Mouse (Mus musculus) embryo, embryonic 11 days (tissue): Measurements from ENCODE around the gene Cobl.

ENCODE experiments used
- DNase-seq: peaks from one replicate; pipeline ENCODE4 v3.0.0-alpha.2; 2015

The Cobl gene

DNA sequence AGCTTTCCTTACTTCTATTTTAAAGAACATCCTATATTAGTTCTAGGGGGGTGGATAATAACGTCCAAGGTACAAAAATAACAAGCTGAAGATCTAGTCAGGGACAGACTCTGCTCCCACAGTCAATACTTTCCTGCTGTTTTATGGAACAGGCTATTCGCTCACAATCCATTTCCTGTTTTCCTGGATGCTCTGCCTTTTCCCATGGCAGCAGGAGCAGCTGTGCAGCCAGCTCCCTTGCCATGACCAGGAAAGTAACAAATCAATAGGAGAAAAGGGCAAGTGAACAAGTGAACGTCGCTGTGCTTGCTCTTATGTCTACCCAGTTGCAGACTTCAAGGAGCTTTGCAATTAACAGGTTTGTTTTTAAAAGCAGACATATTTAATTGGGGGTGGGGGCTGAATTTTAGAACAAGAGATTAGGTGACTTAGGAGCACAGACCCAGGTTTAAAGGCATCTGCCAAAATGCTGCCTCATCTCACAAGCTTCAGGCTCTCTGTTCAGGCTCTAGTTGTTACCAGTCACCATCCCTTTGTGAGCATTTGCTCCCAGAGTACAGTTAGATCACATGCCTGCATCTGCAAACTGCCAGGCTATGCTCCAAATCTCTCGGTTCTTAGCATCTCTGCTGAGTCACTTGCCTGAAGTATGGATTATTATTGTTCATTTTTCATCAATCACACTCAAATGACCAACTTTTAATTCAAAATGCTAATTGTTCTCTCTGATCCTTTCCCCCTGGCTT, 164.9 kb downstream of the Cobl start:
- DNase-seq = peak; percentile 41

DNA sequence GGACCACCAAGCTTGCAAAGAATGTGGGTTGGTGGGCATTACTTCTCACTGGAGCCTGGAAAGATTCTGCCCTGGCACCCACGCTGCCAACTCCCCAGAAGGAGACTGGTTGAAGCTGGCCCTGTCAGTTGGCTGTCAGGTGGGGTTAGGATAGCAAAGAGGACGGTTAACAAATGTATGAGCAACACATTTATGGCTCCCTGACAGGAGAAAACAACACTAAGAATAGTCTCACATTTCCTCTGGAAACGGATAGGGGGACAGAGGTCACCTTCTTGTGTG, 173.2 kb downstream of the Cobl start:
- DNase-seq = no peak

DNA sequence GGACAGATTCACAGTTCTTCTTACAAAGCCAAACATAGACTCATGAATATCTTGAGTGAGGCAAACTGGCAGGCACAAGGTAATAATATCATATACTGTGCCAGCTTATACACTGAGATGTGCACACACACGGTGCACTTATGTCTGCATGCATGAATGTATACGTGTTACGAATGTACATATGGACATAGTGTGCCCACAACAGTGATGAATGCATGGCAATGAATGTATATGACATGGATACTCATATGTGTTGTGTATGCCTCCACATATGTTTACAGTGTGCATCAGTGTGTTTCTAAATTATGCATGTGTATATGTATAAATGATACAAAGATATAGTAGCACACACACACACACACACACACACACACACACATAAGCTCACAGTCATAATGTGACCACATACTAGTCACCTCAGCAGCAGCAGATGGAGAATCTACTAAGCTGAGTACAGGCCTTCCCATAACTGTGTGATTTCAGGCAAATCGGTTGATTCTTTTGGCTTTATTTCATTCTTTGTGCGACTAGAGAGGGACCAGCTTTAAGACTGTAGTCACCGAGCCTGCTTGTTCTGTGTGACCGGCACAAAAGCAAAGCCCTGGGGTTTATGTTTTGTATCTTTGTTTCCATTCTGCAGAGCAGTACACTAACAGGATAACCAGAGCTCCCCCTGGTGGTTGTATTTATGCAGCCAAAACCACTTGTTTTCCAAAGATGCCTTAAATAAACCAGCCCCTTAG, 173.7 kb downstream of the Cobl start:
- peak; percentile 90 for DNase-seq

DNA sequence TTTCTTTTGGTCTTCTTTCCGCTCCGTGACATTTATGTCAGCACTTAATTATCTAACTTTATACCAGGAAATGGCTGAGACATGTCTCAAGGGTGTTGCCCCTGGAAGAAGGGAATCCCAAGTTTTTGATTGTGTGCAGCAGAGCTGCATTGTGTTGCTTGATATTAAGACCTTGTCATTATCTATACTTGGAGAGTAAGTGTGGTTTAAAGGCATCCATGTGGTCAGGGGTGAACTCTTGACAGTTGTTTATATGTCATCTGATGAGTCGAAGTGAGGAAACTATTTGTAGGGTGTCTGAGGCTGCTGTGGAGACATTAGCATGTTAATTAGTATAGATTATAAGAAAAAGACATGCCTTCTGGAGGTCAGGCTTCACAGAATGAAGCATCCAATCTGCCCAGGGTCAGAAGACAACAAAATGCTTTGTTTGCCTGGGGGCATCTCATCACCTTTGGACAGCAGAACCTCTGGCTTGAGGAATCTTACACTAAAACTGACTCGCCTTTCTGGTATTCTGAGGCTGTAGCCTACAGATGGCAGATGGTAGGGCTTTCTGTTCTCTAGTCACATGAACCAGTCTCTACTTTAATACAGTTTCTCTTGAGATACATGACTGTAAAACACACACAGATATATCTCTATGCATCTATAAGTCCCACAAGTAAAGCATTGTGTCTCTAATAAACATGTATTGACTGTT, 179.3 kb downstream of the Cobl start:
- no peak for DNase-seq

DNA sequence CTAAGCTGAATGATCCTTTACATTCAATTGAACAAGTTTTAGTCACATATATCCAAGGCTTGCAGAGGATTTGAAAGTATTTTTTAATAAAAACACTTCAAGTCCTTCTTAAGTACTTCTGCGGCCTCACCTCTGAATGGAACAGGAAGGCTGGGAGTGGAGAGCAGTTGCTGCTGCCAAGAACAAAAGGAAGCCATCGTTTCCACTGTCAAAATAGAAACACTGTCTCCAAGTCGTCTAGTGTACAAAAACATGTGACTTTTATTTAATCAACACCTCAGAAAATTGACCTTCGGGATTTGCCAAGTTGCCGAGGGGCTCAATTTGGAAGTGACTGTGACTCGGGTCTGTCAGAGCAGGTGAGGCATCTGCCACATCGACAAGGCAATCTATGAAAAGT, 184.0 kb downstream of the Cobl start:
- DNase-seq = no peak

DNA sequence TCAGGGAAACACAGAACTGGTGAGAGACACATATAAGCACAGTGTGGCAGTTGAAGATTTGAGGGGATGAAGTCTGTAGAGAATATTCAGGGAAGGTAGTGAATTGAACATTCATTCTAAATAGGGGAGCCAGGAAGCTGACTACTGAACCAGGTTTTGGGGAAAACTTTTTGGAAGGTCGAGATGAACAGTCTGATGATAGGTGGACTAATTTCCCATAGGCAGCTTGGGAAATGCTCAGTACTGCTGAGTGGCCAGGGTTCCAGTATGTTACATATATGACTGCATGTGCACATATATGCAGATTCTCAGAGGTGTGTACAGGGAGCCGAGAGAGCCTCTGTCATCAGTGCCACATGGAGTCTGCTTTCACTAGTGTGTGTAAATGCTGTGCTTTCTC, 190.5 kb downstream of the Cobl start:
- no peak for DNase-seq

DNA sequence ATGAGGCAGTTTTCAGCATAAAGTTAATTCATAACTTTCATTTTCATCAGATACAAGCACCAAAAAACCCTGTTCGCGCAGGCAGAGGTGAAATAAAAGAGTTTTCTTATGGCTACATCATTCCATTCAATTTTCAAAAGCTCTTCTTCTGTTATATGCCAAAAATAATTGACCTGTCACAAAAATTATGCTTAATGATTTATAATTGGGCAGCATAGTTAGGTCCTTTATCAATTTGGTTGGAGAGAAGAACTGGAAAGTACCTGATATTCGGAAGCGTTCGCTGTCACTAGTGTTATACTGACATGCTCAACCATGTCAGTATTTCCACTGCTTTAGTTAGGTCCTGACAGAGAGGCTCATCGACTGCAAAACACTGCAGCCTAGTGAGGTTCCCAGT, 191.0 kb downstream of the Cobl start:
- no peak for DNase-seq

DNA sequence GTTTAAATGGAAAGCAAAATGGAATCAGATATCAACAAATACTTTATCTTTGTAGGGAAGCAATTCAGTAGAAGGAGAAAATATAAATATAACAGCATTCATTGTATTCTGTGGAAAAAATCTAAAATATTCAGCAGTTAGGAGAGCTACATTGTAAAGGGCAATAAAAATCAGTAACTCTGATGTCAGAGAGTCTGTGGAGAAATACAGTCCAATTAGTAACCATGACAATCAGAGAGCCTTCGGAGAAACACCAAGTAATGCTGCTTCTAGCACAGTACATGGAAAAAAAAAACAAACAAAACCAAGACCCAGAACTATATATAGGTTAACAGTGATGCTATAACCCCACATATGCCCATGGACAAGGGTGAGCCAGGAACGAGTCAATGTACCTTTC, 206.3 kb downstream of the Cobl start:
- no peak for DNase-seq

DNA sequence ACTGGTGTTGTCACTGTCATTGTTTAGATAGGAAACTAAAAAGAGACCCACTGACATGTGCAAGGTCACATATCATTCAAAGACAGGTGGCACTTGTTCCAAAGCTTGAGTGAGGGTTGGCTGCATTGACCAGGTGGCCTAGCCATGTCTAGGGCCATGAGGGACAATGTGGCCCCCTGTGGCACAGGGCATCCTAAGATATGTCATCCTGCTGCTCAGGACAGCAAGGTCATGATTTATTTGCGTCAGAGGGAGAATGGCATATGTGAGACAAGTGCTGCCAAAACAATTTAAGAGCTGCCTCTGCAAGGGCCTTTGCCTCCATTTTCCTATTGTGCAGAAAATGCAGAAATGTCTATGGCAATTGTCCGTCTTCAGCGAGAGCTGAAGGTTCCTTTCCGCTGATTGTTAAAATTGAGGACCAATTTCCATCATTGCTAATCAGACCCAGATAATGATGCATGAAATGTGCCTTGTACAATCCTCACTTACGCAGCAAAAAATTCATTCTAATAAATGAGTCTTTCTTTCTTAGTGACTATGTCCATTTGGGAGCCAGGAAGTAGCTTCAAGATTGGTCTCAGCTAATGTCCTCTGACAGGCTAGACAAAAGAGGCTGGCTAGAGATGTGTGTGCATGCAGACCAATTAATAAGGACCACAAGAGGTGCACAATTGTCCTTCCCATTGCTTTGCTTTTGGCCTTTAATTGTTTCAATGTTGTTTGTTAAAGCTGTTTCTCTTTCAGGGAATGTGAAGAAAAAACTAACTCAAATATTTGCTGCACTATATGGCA, 207.2 kb downstream of the Cobl start:
- no peak for DNase-seq

DNA sequence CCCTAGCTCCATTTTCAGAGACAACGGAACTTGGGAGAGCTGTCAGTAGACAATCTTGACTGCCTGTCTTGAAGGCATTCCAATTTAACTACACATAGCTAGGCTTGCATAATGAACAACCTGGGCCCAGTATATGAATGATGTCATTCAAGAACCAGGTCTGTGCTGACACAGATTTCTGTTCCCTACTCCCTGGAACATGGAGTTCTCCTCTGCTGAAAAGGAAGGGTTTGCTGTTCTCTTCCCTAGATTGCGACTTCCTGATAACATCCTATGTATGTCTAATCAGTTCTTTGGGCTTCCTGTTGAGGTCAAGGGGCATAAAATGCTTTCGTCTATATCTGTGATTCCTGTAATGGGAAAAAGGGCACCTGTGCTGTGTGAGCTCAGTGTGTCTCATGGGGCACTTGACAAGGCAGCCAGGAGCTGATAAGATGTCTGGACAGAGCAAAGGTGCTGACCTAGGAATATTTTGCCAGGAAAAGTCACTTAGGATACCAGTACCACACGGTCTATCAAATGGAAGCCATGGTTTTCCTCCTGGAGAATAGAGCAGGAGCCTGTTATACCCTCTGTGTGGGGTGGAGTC, 219.3 kb downstream of the Cobl start:
- DNase-seq = no peak

DNA sequence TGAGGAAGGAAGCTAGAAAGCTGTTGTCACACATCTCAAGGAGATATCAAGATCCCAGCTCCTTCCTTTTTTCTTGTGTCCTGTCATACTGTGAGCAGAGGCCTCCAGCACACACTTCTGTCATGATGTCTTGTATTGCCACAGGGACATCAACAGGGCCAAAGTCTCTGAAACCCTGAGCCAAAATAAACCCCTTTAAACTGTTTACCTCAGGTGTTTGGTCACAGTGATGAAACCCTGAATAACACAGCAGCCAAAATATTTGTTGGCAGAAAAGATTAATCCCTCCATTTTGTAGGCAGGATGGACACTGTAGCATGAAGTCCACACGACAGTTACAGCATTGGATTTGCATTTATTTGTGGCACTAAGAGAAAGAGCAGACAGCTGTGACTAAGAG, 228.4 kb downstream of the Cobl start:
- no peak for DNase-seq

DNA sequence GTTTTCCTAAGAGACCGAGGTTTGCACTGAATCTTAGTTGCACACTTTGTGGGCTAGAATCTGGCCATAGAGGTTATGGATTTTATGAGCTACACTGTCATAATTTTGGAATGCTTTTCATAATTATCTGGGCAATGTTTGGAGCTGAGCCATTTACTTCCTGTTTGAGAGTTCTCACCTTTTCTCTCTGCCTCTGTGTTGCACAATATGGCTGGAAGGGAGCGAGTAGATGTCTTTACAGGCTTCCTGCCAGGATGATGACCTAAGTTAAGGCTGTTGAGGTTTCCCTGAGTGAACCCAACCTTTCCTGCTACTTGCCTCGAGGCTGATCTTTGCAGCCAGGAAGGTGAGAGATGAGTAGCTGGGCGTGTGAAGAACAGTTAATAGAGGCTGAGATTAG, 229.9 kb downstream of the Cobl start:
- no peak for DNase-seq

DNA sequence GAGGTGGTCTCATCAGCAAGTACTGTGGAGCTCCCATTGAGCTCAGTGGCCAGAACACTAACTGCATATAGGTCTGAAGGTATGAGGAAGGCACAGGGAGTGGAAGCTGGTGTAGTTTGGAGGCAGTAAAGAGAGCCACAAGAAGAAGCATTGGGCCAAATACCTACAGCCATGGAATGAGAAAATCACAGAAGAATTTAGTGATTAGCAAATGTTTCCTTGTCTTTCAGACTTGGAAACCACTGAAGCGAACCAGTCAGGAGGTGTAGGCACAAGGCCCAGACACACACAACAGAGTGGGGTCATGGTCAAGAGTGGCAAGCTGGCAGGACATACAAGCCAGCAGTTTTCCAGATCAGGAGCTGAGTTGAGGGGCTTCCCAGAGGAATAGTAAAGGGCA, 230.6 kb downstream of the Cobl start:
- no peak for DNase-seq

DNA sequence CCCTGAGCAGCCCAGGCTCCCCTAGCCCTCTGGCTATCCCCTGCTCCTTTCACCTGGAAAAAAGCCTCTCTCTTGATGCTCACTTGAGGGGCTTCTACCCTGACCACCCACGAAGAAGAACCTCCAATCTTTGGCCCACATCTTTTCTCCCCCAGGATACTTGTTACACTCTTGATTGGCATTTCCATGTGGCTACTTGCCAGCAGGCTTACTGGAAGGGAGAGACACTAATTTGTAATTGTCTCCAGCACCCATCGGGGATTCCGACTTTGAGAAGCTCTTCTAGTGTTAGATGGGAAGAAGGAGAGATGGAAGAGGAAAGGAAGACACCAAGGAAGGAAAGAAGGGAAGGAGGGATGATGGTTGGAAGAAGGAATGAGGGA, 232.0 kb downstream of the Cobl start:
- no peak for DNase-seq

DNA sequence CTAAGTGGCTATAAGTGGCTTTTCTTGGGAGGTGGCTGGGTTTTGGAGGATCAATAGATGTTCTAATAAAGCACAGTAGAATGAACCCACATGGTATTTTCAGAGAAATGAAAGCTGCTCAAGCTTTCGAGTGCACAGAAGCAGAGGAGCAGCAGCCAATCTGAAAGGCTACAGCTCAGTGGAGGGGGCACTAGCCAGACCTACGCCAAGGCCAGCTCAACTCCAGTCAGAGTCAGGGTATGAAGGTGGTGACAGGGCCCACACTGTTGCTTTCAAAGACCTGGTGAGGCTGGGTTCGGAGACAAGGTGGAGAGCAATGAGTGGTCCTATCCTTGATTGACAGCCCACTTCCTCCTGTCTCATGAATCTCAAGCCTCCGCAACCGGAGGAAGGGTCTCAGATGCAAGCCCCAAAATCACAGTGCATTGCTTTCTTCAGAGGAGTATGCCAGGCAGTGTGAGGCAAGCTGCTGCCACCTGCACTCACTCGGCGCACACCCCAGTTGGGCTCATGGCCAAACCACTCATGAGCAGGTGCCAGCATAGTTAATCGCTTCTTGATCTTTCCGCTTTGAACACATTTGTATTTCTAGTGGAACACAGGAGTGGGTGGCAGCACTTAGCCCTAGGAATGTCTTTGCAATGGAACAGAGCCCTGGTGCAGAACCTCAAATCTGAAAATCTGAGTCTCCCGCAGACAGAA, 232.6 kb downstream of the Cobl start:
- no peak for DNase-seq

DNA sequence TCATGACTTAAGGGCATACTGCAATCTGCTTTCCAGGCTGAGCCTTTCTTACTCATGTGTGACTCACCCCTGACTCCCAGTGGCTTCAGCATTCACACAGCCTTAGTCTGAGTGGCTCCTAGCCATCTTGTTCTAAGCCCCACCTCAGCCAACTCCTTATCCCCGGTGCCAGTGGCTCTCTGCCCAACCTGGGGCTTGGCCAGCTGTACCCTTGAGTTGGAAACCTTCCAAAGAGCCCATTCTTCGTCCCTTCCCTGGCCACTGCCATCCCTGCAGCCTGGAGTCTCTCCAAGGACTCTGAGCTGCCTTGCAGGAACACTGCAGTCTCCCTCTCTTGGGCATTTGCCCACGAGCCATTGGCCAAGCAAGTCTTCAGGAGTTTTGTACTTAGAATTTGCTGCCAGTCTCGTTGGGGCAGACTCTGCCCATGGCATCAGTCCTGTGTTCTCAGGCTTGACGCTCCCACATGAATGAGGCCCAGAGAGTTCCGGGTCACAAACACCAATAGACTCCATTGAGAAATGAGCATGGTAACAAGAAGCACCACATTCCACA, 233.2 kb downstream of the Cobl start:
- no peak for DNase-seq

DNA sequence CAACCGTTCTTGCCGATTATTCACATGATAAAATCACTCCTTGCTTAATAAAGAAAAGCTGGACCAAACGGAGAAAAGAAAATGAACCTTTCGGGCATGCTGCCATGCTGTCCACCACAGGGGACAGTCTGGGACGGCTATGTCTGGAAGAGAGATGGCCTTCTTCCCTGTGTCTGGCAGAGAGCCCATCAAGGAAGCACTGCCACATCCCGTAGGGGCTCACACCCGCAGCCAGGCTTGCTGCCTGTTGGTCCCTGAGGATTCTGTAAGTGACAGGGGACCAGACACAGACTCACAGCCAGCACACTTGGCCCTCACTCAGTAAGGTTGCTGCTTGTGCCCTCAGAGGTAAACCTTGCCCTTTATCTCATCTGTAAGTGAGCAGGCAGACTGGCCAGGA, 235.3 kb downstream of the Cobl start:
- no peak for DNase-seq

DNA sequence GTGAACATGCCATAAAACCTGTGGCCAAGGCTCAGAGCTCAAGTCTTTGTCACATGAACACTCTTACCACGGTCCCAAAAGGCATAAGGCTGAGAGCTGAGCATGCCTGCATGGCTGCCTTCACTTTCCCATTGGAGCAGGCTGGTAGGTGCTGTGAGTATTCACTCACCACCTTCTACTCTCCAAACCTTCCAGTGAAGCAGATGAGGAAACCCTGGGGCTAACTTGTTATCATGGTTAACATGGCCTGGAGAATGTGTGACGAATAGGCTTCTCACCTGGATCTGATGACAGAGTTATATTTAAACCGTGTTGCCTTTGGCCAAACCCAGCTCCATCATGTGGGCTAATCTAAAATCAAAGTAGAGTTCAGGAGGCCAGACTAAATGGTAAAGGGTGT, 237.4 kb downstream of the Cobl start:
- no peak for DNase-seq

DNA sequence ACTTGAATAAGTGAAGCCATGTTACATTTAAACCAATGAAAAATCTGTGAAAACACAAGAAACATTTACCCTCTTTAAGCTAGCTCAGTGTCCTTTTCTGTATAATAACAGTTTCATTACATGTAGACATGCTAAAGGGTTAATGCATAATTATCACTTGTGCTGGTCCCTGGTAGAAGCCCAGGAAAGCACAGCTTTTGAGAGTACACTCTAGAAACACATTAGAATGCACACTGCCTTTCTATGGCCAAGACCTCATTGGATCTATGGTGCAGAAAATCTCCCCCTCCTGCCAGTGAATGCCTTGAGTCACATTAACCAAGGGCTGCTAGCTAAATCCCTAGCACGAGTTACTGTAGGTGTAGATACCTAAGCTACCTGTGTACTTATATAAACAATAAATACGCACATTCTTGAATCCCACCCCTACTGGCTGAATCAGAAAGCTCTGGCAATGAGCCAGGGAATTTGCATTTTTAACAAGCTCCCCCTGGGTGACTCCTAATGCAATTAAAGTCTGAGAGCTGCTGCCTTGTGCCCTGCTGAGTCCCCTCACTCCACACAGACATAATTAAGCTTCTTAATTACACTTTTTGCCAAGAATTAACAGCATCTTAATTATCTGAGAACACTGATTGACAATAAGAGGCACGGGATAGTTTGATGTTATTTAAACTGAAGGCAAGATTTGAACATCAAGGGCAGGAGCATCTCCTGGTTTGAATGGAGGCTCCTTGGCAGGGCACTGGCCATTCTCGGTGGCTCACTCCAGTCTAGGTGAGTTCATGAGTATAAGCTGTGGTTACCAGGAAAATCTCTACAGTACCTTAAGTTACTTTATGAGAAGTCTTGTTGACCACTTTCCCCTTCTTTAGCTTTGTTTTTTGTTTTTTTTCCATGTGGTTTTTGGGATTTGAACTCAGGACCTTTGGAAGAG, 244.9 kb downstream of the Cobl start:
- no peak for DNase-seq

DNA sequence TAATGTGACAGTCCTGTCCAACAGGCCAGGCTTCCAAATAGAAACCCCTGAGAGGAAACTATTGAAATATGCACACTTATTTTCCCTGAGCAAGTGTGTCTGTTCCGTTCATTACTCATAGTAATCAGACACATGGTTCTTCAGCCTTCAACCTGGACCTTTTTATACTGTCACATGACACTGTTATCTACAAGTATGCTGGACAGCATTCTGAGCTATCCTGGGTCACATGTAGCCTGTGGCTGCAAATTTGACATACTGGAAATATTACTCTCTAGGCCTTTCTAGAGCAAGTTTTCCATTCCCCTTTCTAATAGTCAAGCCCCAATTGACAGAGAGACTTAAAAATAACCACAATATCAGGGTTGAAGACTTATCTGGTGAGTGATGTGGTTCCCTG, 247.9 kb downstream of the Cobl start:
- no peak for DNase-seq

DNA sequence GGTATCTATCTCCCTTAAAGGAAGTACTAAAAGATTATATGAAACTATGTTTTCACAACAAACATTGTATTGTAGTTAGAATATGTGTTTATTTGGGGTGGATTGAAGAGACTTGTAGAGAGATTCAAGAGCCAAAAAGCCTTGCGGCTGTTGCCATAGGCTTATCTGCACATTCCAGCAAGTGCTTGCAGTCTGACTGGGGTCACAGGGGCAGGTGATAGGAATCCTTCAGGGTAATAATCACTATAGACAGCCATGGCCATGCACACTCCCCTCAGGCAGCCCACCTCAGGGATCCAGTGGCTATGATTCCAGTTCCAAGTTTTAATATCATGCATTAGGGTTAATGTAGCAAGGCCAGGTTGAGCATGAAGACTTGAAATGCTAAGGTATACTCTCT, 249.2 kb downstream of the Cobl start:
- no peak for DNase-seq
